Mouse (Mus musculus): ENCODE measurements around the gene Eif4b. TPM values are rescaled to one million over a fixed set of nuclear protein-coding genes. Genes with fewer than 3 reads are reported as not detected.

The Eif4b gene
- total and polyA plus RNA-seq, 3 experiments: 536 to 652 (median 555) TPM

- no peak overlapping the region for H3K27ac ChIP-seq (ENCODE audit: insufficient read depth, low read depth)
- H3K4me1 ChIP-seq (ENCODE audit: control insufficient read depth in 1 of 2, insufficient read depth in 2 of 2): peaks cover 19 to 50% of the 10 kb centered on the region in 2 experiments
- peak overlapping the region; percentile 45 to 75 (median 51) for H3K4me3 ChIP-seq (replicated peaks in 1 of 3; ENCODE audit: low read depth in 2 of 3, low read length in 2 of 3, poor library complexity in 1 of 3)
- H3K4me2 ChIP-seq (ENCODE audit: insufficient read depth, low read depth, poor library complexity, severe bottlenecking): peak overlapping the region; percentile 77
- dilution Hi-C loops (cut with MboI; ENCODE audit: extremely low pct_ligation_motif_present, extremely low pct_unique_long_range_greater_than_20kb, low sequenced_read_pairs) (no loop called here), in situ Hi-C loops (cut with MboI; ENCODE audit: low pct_ligation_motif_present, low pct_unique_long_range_greater_than_20kb, low sequenced_read_pairs) (no loop called here)
- H3K79me2 ChIP-seq (replicated peaks; ENCODE audit: control insufficient read depth, extremely low read depth, insufficient read depth, poor library complexity, severe bottlenecking): no peaks in the 10 kb centered on the region
- TF ChIP-seq EP300 (IDR thresholded peaks at IDR 0.05; ENCODE audit: low read length) (no peak), MXI1 (IDR thresholded peaks at IDR 0.05; ENCODE audit: low read depth, low read length) (peak; percentile 26; the same call in 1 of the 2 replicates)
- H3K36me3 ChIP-seq (replicated peaks in 1 of 2; ENCODE audit: control insufficient read depth in 1 of 2, insufficient read depth in 1 of 2, low read length in 1 of 2): no peaks in the 10 kb centered on the region
- H3K27me3 ChIP-seq (replicated peaks): peaks cover 63% of the 10 kb centered on the region
- H3K9ac ChIP-seq (ENCODE audit: insufficient read depth, low read depth): peak overlapping the region; percentile 2; the same call in 1 of the 2 replicates
- peak; percentile 51 for DNase-seq (ENCODE audit: extremely low read depth)
- H3K9me3 ChIP-seq (replicated peaks; ENCODE audit: low read length): no peaks in the 10 kb centered on the region
These were observed 33.3 kb downstream of the Eif4b start for GRCm38 (mm10) chr15:102106754-102107456.

DNA sequence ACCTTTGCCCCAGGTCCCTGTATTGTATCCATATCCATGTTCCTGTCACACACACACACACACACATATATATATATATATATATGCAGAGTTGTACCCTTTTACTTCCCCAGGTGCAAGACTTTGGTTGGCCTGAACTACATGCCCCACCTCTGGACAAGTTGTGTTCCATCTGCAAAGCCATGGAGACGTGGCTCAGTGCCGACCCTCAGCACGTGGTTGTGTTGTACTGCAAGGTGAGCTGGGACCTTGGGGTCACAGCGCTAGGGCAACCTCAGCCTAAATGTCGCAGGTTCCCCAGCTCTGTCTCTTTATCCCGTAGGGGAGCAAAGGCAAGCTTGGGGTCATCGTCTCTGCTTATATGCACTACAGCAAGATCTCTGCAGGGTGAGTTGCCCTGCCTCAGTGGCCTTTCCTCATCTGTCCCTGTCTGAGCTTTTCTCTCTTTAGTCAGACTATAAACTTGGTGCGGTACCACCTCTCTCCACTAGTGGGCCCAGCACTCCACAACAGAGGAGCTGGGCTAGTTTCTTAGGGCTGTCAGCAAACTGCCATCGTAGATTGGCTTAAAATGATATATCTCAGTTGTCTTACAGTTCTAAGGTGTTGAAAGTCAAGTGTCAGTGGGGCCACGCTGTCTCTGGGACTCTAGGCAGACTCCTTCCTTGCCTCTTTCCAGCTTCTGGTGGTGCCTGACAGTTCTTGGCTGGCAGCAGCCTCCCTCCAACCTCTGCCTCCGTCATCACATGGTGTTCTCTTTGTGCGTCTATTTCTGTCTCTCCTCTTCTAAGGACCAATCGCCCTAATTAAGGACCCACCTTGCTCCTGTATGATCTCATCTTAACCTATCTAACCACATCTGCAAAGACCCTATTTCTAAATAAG is 34.4 kb downstream of the Eif4b start:
- H3K27me3 ChIP-seq (replicated peaks): peaks cover 53% of the 10 kb centered on the region
- no peaks in the 10 kb centered on the region for H3K79me2 ChIP-seq (replicated peaks; ENCODE audit: control insufficient read depth, extremely low read depth, insufficient read depth, poor library complexity, severe bottlenecking)

More for the DNA sequence above, 34.4 kb downstream of the Eif4b start:
- H3K9me3 ChIP-seq (replicated peaks; ENCODE audit: low read length): no peaks in the 10 kb centered on the region
- H3K27ac ChIP-seq (ENCODE audit: insufficient read depth, low read depth): no peak overlapping the region
- in situ Hi-C loops (cut with MboI; ENCODE audit: low pct_ligation_motif_present, low pct_unique_long_range_greater_than_20kb, low sequenced_read_pairs) (no loop called here), dilution Hi-C loops (cut with MboI; ENCODE audit: extremely low pct_ligation_motif_present, extremely low pct_unique_long_range_greater_than_20kb, low sequenced_read_pairs) (no loop called here)
- no peak overlapping the region for H3K9ac ChIP-seq (ENCODE audit: insufficient read depth, low read depth)
- no peak overlapping the region for H3K4me3 ChIP-seq (replicated peaks in 1 of 3; ENCODE audit: low read depth in 2 of 3, low read length in 2 of 3, poor library complexity in 1 of 3)
- peaks cover 18 to 48% of the 10 kb centered on the region in 2 experiments for H3K4me1 ChIP-seq (ENCODE audit: control insufficient read depth in 1 of 2, insufficient read depth in 2 of 2)
- peak overlapping the region; percentile 77; the same call in 1 of the 2 replicates for H3K4me2 ChIP-seq (ENCODE audit: insufficient read depth, low read depth, poor library complexity, severe bottlenecking)
- DNase-seq (ENCODE audit: extremely low read depth): peak; percentile 88
- TF ChIP-seq NELFE (IDR thresholded peaks at IDR 0.05; ENCODE audit: low read depth, low read length) (peak; percentile 26; the same call in 1 of the 2 replicates), CHD1 (IDR thresholded peaks at IDR 0.05; ENCODE audit: low read depth, low read length) (no peak), ETS1 (conservative IDR thresholded peaks at IDR 0.05; ENCODE audit: low read depth, low read length) (no peak), RAD21 (IDR thresholded peaks at IDR 0.05; ENCODE audit: low read depth, low read length) (peak; percentile 60), EP300 (IDR thresholded peaks at IDR 0.05; ENCODE audit: low read length) (no peak), SIN3A (IDR thresholded peaks at IDR 0.05; ENCODE audit: low read length) (no peak; the same call in 1 of the 2 replicates), HCFC1 (IDR thresholded peaks at IDR 0.05; ENCODE audit: low read depth, low read length) (no peak), CTCF (conservative IDR thresholded peaks at IDR 0.05 in 1 of 2, IDR thresholded peaks at IDR 0.05 in 1 of 2; ENCODE audit: low read depth in 2 of 2, low read length in 2 of 2) (peak; percentile 87 to 95), MAZ (IDR thresholded peaks at IDR 0.05; ENCODE audit: low read depth, low read length) (no peak), ZNF384 (IDR thresholded peaks at IDR 0.05; ENCODE audit: low read depth, low read length) (no peak), ELF1 (IDR thresholded peaks at IDR 0.05; ENCODE audit: low read depth, low read length) (no peak), TCF12 (IDR thresholded peaks at IDR 0.05; ENCODE audit: low read depth, low read length) (no peak), SMC3 (IDR thresholded peaks at IDR 0.05; ENCODE audit: low read depth, low read length) (peak; percentile 33), IRF4 (IDR thresholded peaks at IDR 0.05; ENCODE audit: low read depth, low read length) (0 out of 2 replicates have a peak, but pooled peaks have one; percentile 26), RCOR1 (conservative IDR thresholded peaks at IDR 0.05; ENCODE audit: low read depth, low read length) (no peak), USF2 (conservative IDR thresholded peaks at IDR 0.05; ENCODE audit: low read depth, low read length) (no peak)
- H3K36me3 ChIP-seq (replicated peaks in 1 of 2; ENCODE audit: control insufficient read depth in 1 of 2, insufficient read depth in 1 of 2, low read length in 1 of 2): no peaks in the 10 kb centered on the region
